In the genomic region with DNA sequence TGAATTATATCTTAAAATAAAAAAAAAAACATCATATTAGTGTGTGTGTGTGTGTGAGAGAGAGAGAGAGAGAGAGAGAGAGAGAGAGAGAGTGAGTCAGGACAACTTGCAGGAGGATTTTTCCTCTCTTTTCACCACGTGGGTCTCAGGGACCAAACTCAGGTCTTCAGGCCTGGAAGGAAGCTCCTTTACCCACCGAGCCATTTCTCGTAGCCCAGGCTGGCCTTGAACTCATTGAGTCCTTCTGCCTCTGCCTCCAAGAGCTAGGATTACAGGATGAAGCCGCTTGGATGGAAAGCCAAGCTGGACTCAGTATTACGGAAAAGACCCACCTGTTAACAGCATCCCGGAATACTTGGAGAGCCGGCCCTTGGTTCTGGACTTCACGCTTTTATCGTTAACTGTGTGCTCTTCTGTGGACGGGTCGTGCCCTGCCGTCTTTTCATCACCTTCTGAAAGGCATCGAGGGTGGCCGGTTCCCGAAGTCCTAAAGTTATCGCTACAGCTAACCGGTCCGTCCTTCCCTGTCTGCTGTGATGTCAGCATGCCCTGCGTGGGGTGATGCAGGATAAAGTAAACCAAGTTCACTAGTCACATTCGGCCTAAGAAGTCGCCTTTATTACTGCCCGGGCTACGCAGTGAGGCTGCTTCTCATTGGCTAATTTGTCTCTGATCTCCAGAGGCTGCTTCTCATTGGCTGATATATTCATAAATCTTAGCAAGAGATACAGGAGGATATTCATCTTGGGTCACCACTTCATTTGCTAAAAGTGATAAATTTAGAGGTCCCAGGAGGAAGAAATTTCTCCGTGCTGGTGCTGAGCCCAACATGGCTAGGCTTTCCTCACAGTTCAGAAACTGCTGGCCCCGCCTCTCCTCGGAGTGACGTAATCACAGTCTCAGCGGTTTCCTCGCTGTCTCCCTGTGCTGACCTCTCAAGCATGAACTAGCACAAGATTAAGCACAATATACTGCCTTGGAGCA, we compare ENCODE assay signal across 8 mouse cellular contexts. TPM values are rescaled to one million over a fixed set of nuclear protein-coding genes. Genes with fewer than 3 reads are reported as not detected.
DNase-seq lines count a peak whose midpoint lies in the region; ATAC-seq lines count a peak whose summit lies in the region.

No protein-coding gene starts in this region.

- H3K36me3 ChIP-seq in forebrain, embryonic 16.5 days (ENCODE audit: control insufficient read depth, insufficient read depth) = no peaks in the 10 kb centered on the region
- H3K36me3 ChIP-seq in hindbrain, embryonic 12.5 days = 0 out of 2 replicates have a peak, but pooled peaks cover 4% of the 10 kb centered on the region
- peaks cover 5% of the 10 kb centered on the region; the same call in 1 of the 2 replicates for H3K36me3 ChIP-seq in limb, embryonic 12.5 days
- H3K36me3 ChIP-seq in midbrain, embryonic 12.5 days = peaks cover 9% of the 10 kb centered on the region; the same call in 1 of the 2 replicates

- H3K9me3 ChIP-seq in forebrain, embryonic 16.5 days (ENCODE audit: control insufficient read depth, low read length) = peaks cover 3% of the 10 kb centered on the region; the same call in 1 of the 2 replicates
- peaks cover 9% of the 10 kb centered on the region; the same call in 1 of the 2 replicates for H3K9me3 ChIP-seq in hindbrain, embryonic 12.5 days (replicated peaks)
- peaks cover 21% of the 10 kb centered on the region; the same call in 1 of the 2 replicates for H3K9me3 ChIP-seq in limb, embryonic 12.5 days
- H3K9me3 ChIP-seq in midbrain, embryonic 12.5 days = peaks cover 16% of the 10 kb centered on the region; the same call in 1 of the 2 replicates

- H3K4me1 ChIP-seq in brown adipose tissue, adult 24 weeks (ENCODE audit: control insufficient read depth, insufficient read depth, insufficient read length, low read length) = no peaks in the 10 kb centered on the region
- H3K4me1 ChIP-seq in forebrain, embryonic 16.5 days (replicated peaks; ENCODE audit: control insufficient read depth, insufficient read depth, low read length) = peaks cover 6% of the 10 kb centered on the region; the same call in 1 of the 2 replicates
- peaks cover 7% of the 10 kb centered on the region for H3K4me1 ChIP-seq in hindbrain, embryonic 12.5 days
- no peaks in the 10 kb centered on the region for H3K4me1 ChIP-seq in limb, embryonic 12.5 days (replicated peaks)
- H3K4me1 ChIP-seq in midbrain, embryonic 12.5 days = peaks cover 7% of the 10 kb centered on the region; the same call in 1 of the 2 replicates

- peak; percentile 88 for ATAC-seq in forebrain, embryonic 16.5 days
- ATAC-seq in hindbrain, embryonic 12.5 days (ENCODE audit: low FRiP score) = peak; percentile 81
- peak; percentile 87 for ATAC-seq in limb, embryonic 12.5 days (ENCODE audit: insufficient number of reproducible peaks, insufficient read depth, low FRiP score, low TSS enrichment, low read depth)
- peak; percentile 87 for ATAC-seq in midbrain, embryonic 12.5 days (ENCODE audit: low FRiP score, low read depth)

- H3K4me2 ChIP-seq in forebrain, embryonic 16.5 days (ENCODE audit: low read length) = peak overlapping the region; percentile 66
- peak overlapping the region; percentile 62 for H3K4me2 ChIP-seq in hindbrain, embryonic 12.5 days (replicated peaks)
- H3K4me2 ChIP-seq in limb, embryonic 12.5 days = peak overlapping the region; percentile 52
- H3K4me2 ChIP-seq in midbrain, embryonic 12.5 days (replicated peaks) = peak overlapping the region; percentile 60

- H3K4me3 ChIP-seq in brown adipose tissue, adult 24 weeks (ENCODE audit: insufficient read depth, low read depth, low read length) = peak overlapping the region; percentile 71
- H3K4me3 ChIP-seq in forebrain, embryonic 16.5 days (replicated peaks; ENCODE audit: low read length) = peak overlapping the region; percentile 56
- peak overlapping the region; percentile 40 for H3K4me3 ChIP-seq in hindbrain, embryonic 12.5 days
- H3K4me3 ChIP-seq in limb, embryonic 12.5 days (replicated peaks) = peak overlapping the region; percentile 51
- H3K4me3 ChIP-seq in midbrain, embryonic 12.5 days = peak overlapping the region; percentile 50

- WGBS in forebrain, embryonic 16.5 days = 16% methylated on average over 29 of the region's 29 CpGs
- 20% methylated on average over 29 of the region's 29 CpGs for WGBS in hindbrain, embryonic 12.5 days
- WGBS in limb, embryonic 12.5 days = 25% methylated on average over 29 of the region's 29 CpGs
- WGBS in midbrain, embryonic 12.5 days = 22% methylated on average over 29 of the region's 29 CpGs

- H3K27me3 ChIP-seq in forebrain, embryonic 16.5 days (replicated peaks; ENCODE audit: control insufficient read depth, insufficient read depth, low read length) = no peaks in the 10 kb centered on the region
- H3K27me3 ChIP-seq in hindbrain, embryonic 12.5 days = no peaks in the 10 kb centered on the region
- H3K27me3 ChIP-seq in limb, embryonic 12.5 days = no peaks in the 10 kb centered on the region
- no peaks in the 10 kb centered on the region for H3K27me3 ChIP-seq in midbrain, embryonic 12.5 days

- H3K9ac ChIP-seq in forebrain, embryonic 16.5 days (replicated peaks; ENCODE audit: low read depth, low read length) = peak overlapping the region; percentile 60
- H3K9ac ChIP-seq in hindbrain, embryonic 12.5 days = peak overlapping the region; percentile 55
- peak overlapping the region; percentile 62 for H3K9ac ChIP-seq in limb, embryonic 12.5 days (replicated peaks)
- peak overlapping the region; percentile 63 for H3K9ac ChIP-seq in midbrain, embryonic 12.5 days (replicated peaks)

- DNase-seq in left cerebral cortex, adult 18-20 months (ENCODE audit: low spot score in 2 of 2) = peak; percentile 27 to 45
- DNase-seq in left cerebral cortex, adult 11 months (ENCODE audit: low spot score) = no peak
- peak; percentile 36 to 60 for DNase-seq in spleen, postnatal 14 days (ENCODE audit: low spot score in 2 of 2)

- H3K27ac ChIP-seq in brown adipose tissue, adult 24 weeks (replicated peaks; ENCODE audit: low read depth, low read length) = peak overlapping the region; percentile 62
- H3K27ac ChIP-seq in forebrain, embryonic 16.5 days (ENCODE audit: low read length) = no peak overlapping the region
- H3K27ac ChIP-seq in hindbrain, embryonic 12.5 days = no peak overlapping the region
- peak overlapping the region; percentile 72 for H3K27ac ChIP-seq in limb, embryonic 12.5 days
- peak overlapping the region; percentile 49; the same call in 1 of the 2 replicates for H3K27ac ChIP-seq in midbrain, embryonic 12.5 days (replicated peaks)

RNA-seq across cellular contexts. Expression of gene Ulk4, which starts 8.6 kb away (rescaled TPM):
- total RNA-seq in left cerebral cortex, adult 18-20 months (2021) = 1 to 10 TPM; 8.1 to 8.8 TPM
- 4.4 TPM in 1 of 2 replicates, not detected in the other for polyA plus RNA-seq in brown adipose tissue, adult 24 weeks (2012; ENCODE audit: insufficient read depth, insufficient read length, missing spikeins)
- 115 and 169 TPM in 2 replicates for polyA plus RNA-seq in forebrain, embryonic 16.5 days (2015; fragmentation: Nextera tagmentation; extraction: Ambion mirVana)
- 147 and 164 TPM in 2 replicates for polyA plus RNA-seq in hindbrain, embryonic 12.5 days (2016; fragmentation: Nextera tagmentation; extraction: Ambion mirVana)
- 193 and 212 TPM in 2 replicates for polyA plus RNA-seq in limb, embryonic 12.5 days (2016; fragmentation: Nextera tagmentation; extraction: Ambion mirVana)
- polyA plus RNA-seq in midbrain, embryonic 12.5 days (2016; fragmentation: Nextera tagmentation; extraction: Ambion mirVana) = 193 and 218 TPM in 2 replicates

RNA-seq across cellular contexts. Expression of gene Trak1, which starts 11.7 kb away (rescaled TPM):
- 100 to 1,000 TPM; 239 to 275 TPM for total RNA-seq in left cerebral cortex, adult 18-20 months (2021)
- polyA plus RNA-seq in brown adipose tissue, adult 24 weeks (2012; ENCODE audit: insufficient read depth, insufficient read length, missing spikeins) = 64.3 and 66.0 TPM in 2 replicates
- 85.1 and 92.2 TPM in 2 replicates for polyA plus RNA-seq in forebrain, embryonic 16.5 days (2015; fragmentation: Nextera tagmentation; extraction: Ambion mirVana)
- 38.8 and 41.6 TPM in 2 replicates for polyA plus RNA-seq in hindbrain, embryonic 12.5 days (2016; fragmentation: Nextera tagmentation; extraction: Ambion mirVana)
- polyA plus RNA-seq in limb, embryonic 12.5 days (2016; fragmentation: Nextera tagmentation; extraction: Ambion mirVana) = 15.2 and 16.3 TPM in 2 replicates
- 38.0 and 42.2 TPM in 2 replicates for polyA plus RNA-seq in midbrain, embryonic 12.5 days (2016; fragmentation: Nextera tagmentation; extraction: Ambion mirVana)

Comparison
In these comparisons a context has a peak if more than half of its experiments do, and no peak if none do; other contexts are left out.
1. H3K27ac ChIP-seq: peak in brown adipose tissue, adult 24 weeks (single experiment), limb, embryonic 12.5 days (single experiment) and midbrain, embryonic 12.5 days (single experiment); none in forebrain, embryonic 16.5 days (single experiment) and hindbrain, embryonic 12.5 days (single experiment).
2. RNA of gene Ulk4, which starts 8.6 kb away (polyA plus RNA-seq): 193 to 218 TPM in midbrain, embryonic 12.5 days, 193 to 212 TPM in limb, embryonic 12.5 days, 147 to 164 TPM in hindbrain, embryonic 12.5 days and 115 to 169 TPM in forebrain, embryonic 16.5 days; 4.4 TPM in brown adipose tissue, adult 24 weeks; every median in the first group is over 10 times any median in the second.
3. Peak in every context shown above with its lines, with median percentiles within 50 percentile points of each other: H3K4me3 ChIP-seq, ATAC-seq, H3K4me2 ChIP-seq and H3K9ac ChIP-seq.